Comparison of ENCODE assay signal across 9 mouse cellular contexts in the genomic region with DNA sequence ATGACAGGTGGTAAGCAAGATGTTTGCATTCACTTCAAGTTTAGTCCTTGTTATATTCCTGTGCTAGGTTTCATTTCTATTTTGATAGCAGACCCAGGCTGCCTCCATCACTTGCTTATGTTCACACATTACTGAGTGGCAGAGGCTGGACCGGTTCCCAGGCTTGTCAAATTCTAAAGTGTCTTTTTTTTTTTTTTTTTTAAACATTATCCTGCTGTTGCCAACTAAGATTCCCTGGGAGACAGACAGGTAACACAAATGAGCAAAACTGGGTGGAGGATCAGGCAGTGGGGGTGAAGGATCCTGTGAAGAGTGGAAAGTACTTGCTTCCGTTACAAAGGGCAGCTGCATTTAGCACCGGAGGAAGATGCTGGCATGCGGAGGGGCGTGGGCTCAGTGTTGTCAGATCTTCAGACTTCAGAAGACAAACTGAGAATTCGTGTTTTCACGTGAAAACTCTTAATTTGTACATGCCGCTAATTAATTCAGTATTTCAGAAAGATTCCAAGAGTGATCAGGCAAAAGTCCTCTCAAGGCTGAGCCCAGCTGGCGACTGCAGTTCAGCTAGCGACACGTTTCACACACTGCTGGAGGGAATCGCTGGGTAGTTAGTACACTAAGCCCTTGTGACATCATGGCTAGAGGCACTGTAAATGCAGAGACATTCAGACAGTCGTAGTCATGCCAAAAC.
DNase-seq lines count a peak whose midpoint lies in the region; ATAC-seq lines count a peak whose summit lies in the region.
"Had no signal": no experiment of that assay in that cellular context is flagged by ENCODE, and none has a peak within 500 bp of the region (broad histone marks: within the 10 kb centered on the region; RNA-seq: fewer than 3 reads in every experiment).

No protein-coding gene starts in this region.

- no peak overlapping the region for H3K27ac ChIP-seq in midbrain, embryonic 12.5 days (replicated peaks)
- H3K27ac ChIP-seq in midbrain, embryonic 11.5 days (ENCODE audit: low read depth, low read length), result no peak overlapping the region

- H3K36me3 ChIP-seq in midbrain, embryonic 12.5 days, result no peaks in the 10 kb centered on the region
- H3K36me3 ChIP-seq in midbrain, embryonic 11.5 days (ENCODE audit: control insufficient read depth, insufficient read depth, low read length), result no peaks in the 10 kb centered on the region

- DNase-seq in midbrain, embryonic 11.5 days (ENCODE audit: low spot score, missing footprints), result no peak
- DNase-seq in frontal cortex, postnatal 36 days (ENCODE audit: low spot score in 2 of 2), result peak; percentile 46 to 71
- peak; percentile 56 to 62 for DNase-seq in left cerebral cortex, postnatal 10 days (ENCODE audit: extremely low spot score in 1 of 2, low spot score in 2 of 2)
- DNase-seq in adrenal gland, postnatal 36 days, result no peak
- DNase-seq in gastrocnemius, adult 8-10 months (ENCODE audit: low spot score in 2 of 2), result no peak
- DNase-seq in thymus, postnatal 36 days, result no peak
- DNase-seq: lung, adult 18-20 months; thymus, adult 2 months had no signal

- WGBS in midbrain, embryonic 12.5 days, result 40% methylated on average over 13 of the region's 13 CpGs
- WGBS in midbrain, embryonic 11.5 days, result 38% methylated on average over 13 of the region's 13 CpGs

- no peaks in the 10 kb centered on the region for H3K9me3 ChIP-seq in midbrain, embryonic 12.5 days
- H3K9me3 ChIP-seq in midbrain, embryonic 11.5 days (ENCODE audit: control insufficient read depth, low read length), result no peaks in the 10 kb centered on the region

- H3K4me1 ChIP-seq in midbrain, embryonic 12.5 days, result peaks cover 5% of the 10 kb centered on the region; the same call in 1 of the 2 replicates
- no peaks in the 10 kb centered on the region for H3K4me1 ChIP-seq in midbrain, embryonic 11.5 days (ENCODE audit: control insufficient read depth, insufficient read depth, low read length)

- no peak overlapping the region for H3K9ac ChIP-seq in midbrain, embryonic 12.5 days (replicated peaks)
- no peak overlapping the region for H3K9ac ChIP-seq in midbrain, embryonic 11.5 days (ENCODE audit: low read length)

- H3K27me3 ChIP-seq in midbrain, embryonic 12.5 days, result no peaks in the 10 kb centered on the region
- H3K27me3 ChIP-seq in midbrain, embryonic 11.5 days (ENCODE audit: control insufficient read depth, insufficient read depth, low read length), result no peaks in the 10 kb centered on the region

- intact Hi-C loops in left cerebral cortex, postnatal 10 days (cut with DNase I), result no loop called here

- no peak overlapping the region for H3K4me3 ChIP-seq in midbrain, embryonic 12.5 days
- H3K4me3 ChIP-seq in midbrain, embryonic 11.5 days (ENCODE audit: low read depth, low read length), result no peak overlapping the region

- peak; percentile 52; the same call in 1 of the 2 replicates for ATAC-seq in midbrain, embryonic 12.5 days (ENCODE audit: low FRiP score, low read depth)
- no peak for ATAC-seq in midbrain, embryonic 11.5 days (ENCODE audit: low FRiP score)

- no peak overlapping the region for H3K4me2 ChIP-seq in midbrain, embryonic 12.5 days (replicated peaks)
- no peak overlapping the region for H3K4me2 ChIP-seq in midbrain, embryonic 11.5 days

Comparison
In these comparisons a context has a peak if more than half of its experiments do, and no peak if none do; other contexts are left out.
1. DNase-seq: peak in frontal cortex, postnatal 36 days (2 of 2) and left cerebral cortex, postnatal 10 days (2 of 2); none in midbrain, embryonic 11.5 days (single experiment), adrenal gland, postnatal 36 days (0 of 2), gastrocnemius, adult 8-10 months (0 of 2) and thymus, postnatal 36 days (0 of 2).